Mouse (Mus musculus) lung, postnatal 0 days (tissue): Measurements from ENCODE around the gene Mip.

Experiments used
- CTCF ChIP-seq: IDR thresholded peaks from 2 replicates; pipeline ENCODE4 v1.5.1; 2016; ENCODE audit warnings: antibody characterized with exemption, mild to moderate bottlenecking
- EP300 ChIP-seq: IDR thresholded peaks from 2 replicates; pipeline ENCODE4 v1.6.1; 2016; ENCODE audit warnings: antibody characterized with exemption, mild to moderate bottlenecking, control low read depth

- TF ChIP-seq CTCF: no peak
- TF ChIP-seq EP300: peak; percentile 87
Measured at GRCm38 (mm10) chr10:128179989-128180388, 45.6 kb upstream of the Mip start, which contains the start of gene Rbms2.
